Mouse (Mus musculus) frontal cortex, postnatal 36 days (tissue): Measurements from ENCODE around the gene Tmem185b.
A peak's percentile ranks its signal among the peaks of the same experiment; 100 is the strongest.

Experiments used
- DNase-seq, 2 experiments: peaks; one replicate each; pipeline ENCODE4 v3.0.0; 2022; ENCODE audit warnings: low spot score in 2 of 2

The Tmem185b gene

DNA sequence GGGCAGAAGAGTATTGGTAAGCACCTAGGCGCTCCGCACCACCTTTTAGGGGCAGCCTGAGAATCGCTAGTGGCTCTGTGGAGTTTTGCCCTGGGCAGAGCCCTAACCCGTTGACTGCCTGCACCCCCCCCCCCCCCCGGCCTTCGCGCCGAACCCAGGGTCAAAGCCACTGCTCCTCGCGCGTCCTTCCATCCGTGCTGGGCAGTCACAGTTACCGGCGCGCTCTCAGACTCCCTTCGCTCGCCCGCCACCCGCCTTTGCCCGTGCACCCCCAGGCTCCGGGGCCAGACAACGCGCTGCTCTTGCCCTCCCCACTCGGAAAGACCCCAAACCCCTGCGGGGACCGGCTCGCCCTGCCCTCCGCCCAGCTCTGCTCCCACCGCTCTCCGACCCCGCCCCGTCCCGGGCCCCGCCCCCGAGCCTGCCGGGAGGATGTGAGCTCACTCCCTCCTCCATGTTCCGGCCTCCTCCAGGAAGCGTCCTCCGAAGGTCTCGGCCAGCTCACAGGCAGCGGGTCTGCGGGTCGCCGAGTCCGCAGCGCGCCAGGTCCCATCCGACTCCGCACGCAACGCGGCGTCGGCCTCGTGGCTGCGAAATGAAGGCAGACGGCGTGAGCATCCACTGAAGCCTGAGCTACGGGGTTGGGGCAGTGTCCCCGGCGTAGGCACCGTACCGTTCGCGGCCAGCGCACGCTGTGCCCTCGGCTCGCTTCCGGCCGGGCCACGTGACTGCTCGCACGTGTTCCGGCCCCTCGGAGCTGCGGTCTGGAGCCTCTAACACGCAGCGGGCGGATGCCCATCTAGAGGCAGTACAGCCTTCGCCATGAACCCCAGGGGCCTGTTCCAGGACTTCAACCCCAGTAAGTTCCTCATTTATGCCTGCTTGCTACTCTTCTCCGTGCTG lies at the start of gene Tmem185b:
Gene Tmem185b, plus strand, starts transcription at position 472 of the 903 bp plus-strand sequence.
- DNase-seq, result peak; percentile 88 to 91

GRCm38 (mm10) chr1:119476905-119477353 lies 49.0 kb upstream of the Tmem185b start:
- no peak for DNase-seq

DNA sequence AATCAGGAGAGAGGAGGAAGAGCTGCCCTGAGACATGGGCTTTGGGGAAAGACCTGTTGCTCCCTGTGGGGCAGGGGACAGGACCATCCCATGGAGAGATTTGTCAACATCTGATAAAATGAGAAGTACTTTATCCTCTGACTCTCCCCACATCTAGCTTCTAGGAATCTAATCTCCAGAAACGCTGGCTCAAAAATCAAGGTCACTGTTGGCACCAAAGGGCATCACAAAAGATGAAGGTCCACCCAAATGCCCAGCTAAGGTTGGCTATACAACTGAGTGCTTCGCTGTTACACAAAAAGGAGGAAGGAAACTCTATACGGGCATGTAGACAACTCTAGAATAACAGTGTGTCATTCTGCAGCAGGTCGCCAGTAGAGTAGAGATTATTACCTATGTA lies 46.3 kb upstream of the Tmem185b start:
- DNase-seq, result no peak

GRCm38 (mm10) chr1:119480678-119481077 lies 45.3 kb upstream of the Tmem185b start:
- no peak for DNase-seq

- DNase-seq, result no peak
Measured at GRCm38 (mm10) chr1:119481205-119481932, 44.6 kb upstream of the Tmem185b start.

- DNase-seq, result no peak
Measured at GRCm38 (mm10) chr1:119482891-119483290, 43.1 kb upstream of the Tmem185b start.

- DNase-seq, result no peak
Measured at GRCm38 (mm10) chr1:119484457-119484856, 41.5 kb upstream of the Tmem185b start.

GRCm38 (mm10) chr1:119485825-119486224 lies 40.1 kb upstream of the Tmem185b start:
- no peak for DNase-seq

GRCm38 (mm10) chr1:119487917-119488590 lies 37.9 kb upstream of the Tmem185b start:
- DNase-seq, result no peak

DNA sequence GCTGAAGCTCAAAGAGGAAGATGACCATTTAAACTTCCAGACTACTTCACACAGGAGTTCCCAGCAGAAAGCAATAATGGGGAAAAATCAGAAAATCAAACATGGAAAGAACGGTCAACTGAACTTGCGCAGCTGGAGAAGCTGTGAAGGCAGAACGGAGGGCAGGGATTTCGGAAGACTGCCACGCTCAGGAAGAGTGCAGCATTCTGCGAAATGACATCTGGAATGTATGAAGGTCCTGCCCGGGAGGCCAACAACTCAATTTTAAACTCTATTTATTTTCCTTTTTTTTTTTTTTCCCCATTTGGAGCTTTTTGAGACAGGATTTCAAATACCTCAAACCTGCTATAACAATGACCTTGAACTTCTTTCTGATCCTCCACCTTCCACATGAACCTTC lies 35.2 kb upstream of the Tmem185b start:
- no peak for DNase-seq

DNA sequence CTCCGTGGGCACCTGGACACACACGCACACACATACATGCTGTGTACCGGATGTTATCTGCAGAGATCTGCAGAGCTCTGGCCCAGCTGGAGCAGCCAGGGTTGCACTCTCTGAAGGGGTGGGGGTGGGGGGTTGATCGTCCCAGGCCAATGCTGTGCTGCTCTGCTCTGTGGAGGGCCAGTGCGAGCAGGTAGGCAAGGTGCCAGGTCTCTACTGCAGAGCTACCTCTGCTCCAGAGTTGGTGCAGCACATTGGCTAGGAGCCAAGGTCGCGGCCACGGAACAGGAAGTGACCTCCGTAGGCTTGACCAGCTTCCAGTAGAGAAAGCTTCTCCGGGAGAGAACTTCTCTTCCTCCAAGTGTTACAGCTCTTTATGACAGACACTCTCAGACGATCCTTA lies 33.9 kb upstream of the Tmem185b start:
- no peak for DNase-seq

DNA sequence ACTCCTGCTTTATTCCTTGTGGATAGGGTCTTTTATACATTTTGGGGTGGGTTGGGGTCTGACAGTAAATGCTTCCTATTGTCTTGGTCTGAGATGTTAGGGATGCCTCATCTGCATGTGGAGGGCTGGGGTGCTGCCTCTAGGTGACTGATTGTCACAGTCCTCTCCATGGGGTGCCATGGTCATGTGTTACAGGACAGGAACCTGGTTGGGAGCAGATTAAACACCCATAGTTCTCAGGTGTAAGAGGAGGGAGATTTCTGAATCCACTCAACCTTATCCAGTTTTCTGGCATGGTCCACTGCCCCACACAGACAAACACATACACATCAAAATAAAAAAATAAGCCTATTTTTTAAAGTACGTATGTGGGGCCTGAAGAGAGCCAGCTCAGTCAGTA lies 33.5 kb upstream of the Tmem185b start:
- no peak for DNase-seq

DNA sequence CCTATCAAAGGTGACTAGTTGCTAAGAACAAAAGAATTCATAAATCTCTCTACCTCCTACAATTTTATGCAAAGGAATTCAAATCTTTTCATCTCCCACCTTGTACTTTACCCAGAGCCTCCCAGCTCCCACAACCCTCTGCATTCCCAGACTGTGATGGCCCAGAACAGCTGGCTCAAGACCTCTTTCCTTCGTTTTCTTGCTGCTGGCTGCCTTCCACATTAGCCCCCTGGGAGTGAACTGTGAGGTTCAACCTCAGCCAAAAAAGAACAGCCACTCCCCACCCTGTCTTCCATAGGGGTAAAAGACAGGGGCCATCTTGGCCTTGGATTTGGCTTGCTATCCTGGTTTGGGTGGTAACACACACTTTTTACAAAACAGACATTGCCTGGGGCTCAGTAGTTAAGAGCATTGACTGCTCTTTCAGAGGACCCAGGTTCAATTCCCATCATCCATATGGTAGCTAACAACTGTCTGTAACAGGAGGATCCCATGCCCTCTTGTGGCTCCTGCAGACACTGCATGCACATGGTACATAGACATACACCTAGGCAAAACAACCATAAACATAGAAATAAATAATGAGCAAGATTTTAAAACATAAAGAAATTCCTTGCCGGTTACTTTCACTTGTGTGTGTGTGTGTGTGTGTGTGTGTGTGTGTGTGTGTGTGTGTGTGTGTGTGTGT lies 31.8 kb upstream of the Tmem185b start:
- no peak for DNase-seq

DNA sequence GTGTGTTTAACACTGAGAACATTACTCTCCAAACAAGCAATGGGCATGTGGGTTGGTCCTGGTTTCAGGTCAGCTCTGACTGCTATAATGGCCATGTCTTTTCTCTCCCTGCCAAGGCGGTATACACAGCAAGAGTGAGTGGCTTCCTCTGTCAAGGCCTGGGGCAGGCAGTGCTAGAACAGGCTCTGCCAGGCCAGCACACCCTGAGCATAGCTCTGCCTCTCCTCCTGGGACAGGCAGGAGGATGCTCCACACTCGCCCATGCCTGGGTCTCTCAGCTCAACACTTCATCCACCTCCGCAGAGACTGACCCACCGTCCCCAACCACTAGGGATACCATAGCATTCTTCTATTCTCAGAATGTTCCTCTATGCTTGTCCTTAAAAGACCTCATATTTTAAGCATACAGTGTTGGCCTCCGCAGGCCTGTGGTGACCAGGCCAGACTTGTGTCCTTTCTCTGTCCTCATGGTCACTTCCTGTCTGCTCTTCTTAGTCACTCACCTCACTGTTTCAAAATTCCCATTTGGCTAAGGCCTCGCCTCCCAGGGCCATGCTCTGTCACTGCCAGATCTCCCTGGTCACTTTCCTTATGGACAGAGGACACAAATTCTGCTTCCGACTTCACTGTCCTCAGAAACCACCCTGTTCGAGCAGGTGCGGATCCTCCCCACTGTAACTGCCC lies 31.1 kb upstream of the Tmem185b start:
- DNase-seq, result no peak

DNA sequence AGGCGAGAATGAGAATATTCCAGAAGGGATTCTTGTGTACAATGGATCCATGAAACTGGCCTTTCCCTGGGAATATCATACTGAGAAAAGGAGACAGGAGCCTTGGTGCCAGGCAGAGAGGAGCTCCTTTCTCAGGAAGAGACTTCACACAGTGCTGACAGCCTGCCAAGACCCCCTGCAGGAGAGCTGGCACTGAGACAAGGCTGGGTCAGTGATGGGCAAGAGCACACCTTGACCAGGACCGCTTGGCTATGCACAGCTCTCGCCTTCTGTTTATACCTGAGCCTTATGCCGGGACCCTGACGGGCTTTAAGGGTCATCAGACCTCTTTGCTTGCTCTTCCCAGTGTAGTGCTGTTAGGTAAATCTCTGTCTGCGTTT lies 30.6 kb upstream of the Tmem185b start:
- DNase-seq, result no peak

DNA sequence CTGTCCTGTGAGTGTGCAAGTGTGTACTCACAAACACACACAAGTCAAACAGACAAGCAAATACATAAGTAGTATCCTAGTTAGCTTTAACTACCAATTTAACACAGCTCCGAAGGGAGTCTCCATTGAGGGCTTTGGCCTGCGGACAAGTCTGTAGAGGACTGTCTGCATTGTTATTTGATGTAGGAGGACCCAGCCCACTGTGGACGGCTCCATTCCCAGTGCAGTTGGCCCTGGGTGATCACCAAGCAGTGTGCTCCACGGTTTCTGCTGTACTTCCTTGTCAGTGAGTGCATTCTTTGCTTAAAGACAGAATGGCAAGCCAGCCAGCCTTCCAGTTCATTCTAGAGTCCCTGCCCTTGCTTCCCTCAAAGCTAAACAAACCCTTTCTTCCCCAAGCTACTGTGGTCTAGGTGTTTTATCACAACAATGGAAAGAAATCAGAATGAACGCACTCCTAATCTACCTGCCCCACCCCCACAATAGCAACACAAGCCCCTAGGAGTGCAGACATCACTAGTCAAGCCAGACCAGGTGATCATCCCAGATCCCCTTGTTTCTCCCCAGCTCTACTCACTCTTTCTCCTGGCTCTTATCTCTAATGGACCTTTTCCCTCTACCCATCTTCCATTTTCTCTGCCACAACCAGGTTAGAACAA lies 28.5 kb upstream of the Tmem185b start:
- no peak for DNase-seq

DNA sequence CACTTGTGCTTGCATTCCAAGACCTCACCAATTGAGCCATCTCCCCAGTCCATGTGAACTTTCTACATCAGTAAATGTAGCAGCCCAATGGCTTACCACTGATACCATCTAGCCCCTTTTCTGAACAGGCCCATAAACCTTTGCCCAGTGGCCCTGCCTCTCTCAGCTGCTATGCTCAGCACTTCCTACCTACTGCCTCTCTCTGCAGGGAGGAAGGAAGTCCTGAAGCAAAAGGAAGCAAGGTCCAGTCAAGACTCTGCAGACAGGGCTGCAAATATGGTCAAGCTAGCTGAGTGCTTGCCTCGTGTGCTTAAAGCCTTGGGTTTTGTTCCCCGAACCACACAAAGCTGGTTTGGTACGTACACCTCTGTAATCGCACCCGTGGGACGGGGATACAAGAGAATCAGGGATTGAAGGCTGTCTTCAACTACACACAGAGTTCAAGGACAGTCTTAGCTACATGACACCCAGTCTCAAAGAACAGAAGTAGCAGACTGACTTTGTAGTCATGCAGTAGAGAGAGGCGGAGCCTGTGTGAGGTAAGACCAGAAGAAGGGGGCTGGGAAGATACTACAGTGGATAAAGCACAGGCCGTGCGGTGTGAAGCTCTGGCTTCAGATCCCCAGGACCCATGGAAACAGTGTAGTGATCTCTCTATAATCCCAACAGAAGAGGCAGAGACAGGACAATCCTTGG lies 27.3 kb upstream of the Tmem185b start:
- no peak for DNase-seq

DNA sequence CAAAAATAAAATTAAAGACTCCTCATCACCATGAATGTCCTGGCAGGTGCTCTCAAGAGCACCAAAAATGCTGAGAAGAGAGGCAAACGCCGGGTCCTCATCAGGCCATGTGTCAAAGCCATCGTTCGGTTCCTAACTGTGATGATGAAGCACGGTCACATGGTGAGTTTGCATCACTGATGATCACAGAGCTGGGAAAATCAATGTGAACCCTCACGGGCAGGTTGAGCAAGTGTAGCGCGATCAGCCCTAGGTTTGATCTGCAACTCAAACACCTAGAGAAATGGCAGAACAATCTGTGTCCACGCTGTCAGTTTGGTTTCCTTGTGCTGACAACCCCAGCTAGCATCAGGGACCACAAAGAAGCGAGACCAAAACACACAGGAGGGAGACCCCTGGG lies 26.5 kb upstream of the Tmem185b start:
- no peak for DNase-seq

DNA sequence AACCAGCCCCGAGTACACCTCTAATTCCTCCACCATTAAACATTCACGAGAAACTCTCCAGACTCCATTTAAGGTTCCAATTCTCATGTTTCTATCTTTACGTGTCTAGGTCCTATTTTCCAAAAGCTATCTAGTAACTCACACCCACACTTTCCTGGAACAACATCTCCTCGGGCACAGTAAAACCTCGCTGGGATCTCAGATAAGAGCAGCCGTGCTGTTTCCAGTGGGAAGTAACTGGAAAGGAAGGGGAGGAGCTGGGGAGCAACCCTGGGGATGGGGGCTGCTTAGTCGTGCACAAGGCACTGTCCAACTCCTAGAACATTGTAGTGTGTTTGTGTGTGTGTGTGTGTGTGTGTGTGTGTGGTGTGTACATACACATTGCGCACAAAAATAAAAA lies 24.1 kb upstream of the Tmem185b start:
- no peak for DNase-seq

GRCm38 (mm10) chr1:119502729-119503128 lies 23.2 kb upstream of the Tmem185b start:
- no peak for DNase-seq
